Mouse (Mus musculus): ENCODE measurements around the gene Bcl9.

Gene Bcl9

GRCm38 (mm10) chr3:97172632-97173031 lies 125.1 kb downstream of the Bcl9 start:
- no peak for DNase-seq (ENCODE audit: low read depth)

GRCm38 (mm10) chr3:97172231-97172630 lies 125.5 kb downstream of the Bcl9 start:
- no peak for DNase-seq (ENCODE audit: low read depth)

GRCm38 (mm10) chr3:97171531-97171930 lies 126.2 kb downstream of the Bcl9 start:
- no peak for DNase-seq (ENCODE audit: low read depth)

- DNase-seq (ENCODE audit: low read depth): no peak
Observed at GRCm38 (mm10) chr3:97167126-97167525, 130.6 kb downstream of the Bcl9 start.

- no peak for DNase-seq (ENCODE audit: low read depth)
Observed at GRCm38 (mm10) chr3:97164477-97164876, 133.2 kb downstream of the Bcl9 start.

- no peak for DNase-seq (ENCODE audit: low read depth)
Observed at GRCm38 (mm10) chr3:97161773-97162172, 135.9 kb downstream of the Bcl9 start.

- no peak for DNase-seq (ENCODE audit: low read depth)
Observed at GRCm38 (mm10) chr3:97160908-97161307, 136.8 kb downstream of the Bcl9 start.

- DNase-seq (ENCODE audit: low read depth): no peak
Observed at GRCm38 (mm10) chr3:97159986-97160385, 137.7 kb downstream of the Bcl9 start.

GRCm38 (mm10) chr3:97159509-97159850 lies 138.2 kb downstream of the Bcl9 start:
- peak; percentile 48 for DNase-seq (ENCODE audit: low read depth)

- peak; percentile 93 for DNase-seq (ENCODE audit: low read depth)
Observed at GRCm38 (mm10) chr3:97158611-97159508, 138.9 kb downstream of the Bcl9 start, which contains the start of gene Acp6. Gene Acp6 (plus strand): TSS chr3:97158777.

- DNase-seq (ENCODE audit: low read depth): peak; percentile 71
Observed at GRCm38 (mm10) chr3:97157958-97158599, 139.6 kb downstream of the Bcl9 start.

- no peak for DNase-seq (ENCODE audit: low read depth)
Observed at GRCm38 (mm10) chr3:97157308-97157707, 140.4 kb downstream of the Bcl9 start.

GRCm38 (mm10) chr3:97156431-97156830 lies 141.3 kb downstream of the Bcl9 start:
- no peak for DNase-seq (ENCODE audit: low read depth)

Measured in induced T-regulatory cell, adult 2 months (primary cell).